In genomic region chr9:44327064-44327711, GRCm38 (mm10) we compare ENCODE assay signal across 9 mouse cellular contexts. TPM values are rescaled to one million over a fixed set of nuclear protein-coding genes. Genes with fewer than 3 reads are reported as not detected.
DNase-seq lines count a peak whose midpoint lies in the region; ATAC-seq lines count a peak whose summit lies in the region.
"Had no signal": no experiment of that assay in that cellular context is flagged by ENCODE, and none has a peak within 500 bp of the region (broad histone marks: within the 10 kb centered on the region; RNA-seq: fewer than 3 reads in every experiment).

No protein-coding gene starts in this region.

- no peak for DNase-seq in frontal cortex, postnatal 36 days (ENCODE audit: low spot score in 2 of 2)
- peak; percentile 80 for DNase-seq in embryo, embryonic 11 days
- DNase-seq in left cerebral cortex, postnatal 4 days: no peak
- no peak for DNase-seq in B cell, adult 2 months

- peak overlapping the region; percentile 80 for H3K4me3 ChIP-seq in heart, embryonic 14.5 days (ENCODE audit: control insufficient read depth in 1 of 2, insufficient read depth in 1 of 2, low read depth in 1 of 2, low read length in 2 of 2)
- peak overlapping the region; percentile 75 for H3K4me3 ChIP-seq in limb, embryonic 12.5 days (replicated peaks)
- H3K4me3 ChIP-seq in midbrain, embryonic 13.5 days (replicated peaks): peak overlapping the region; percentile 86

- 0 out of 2 replicates have a peak, but pooled peaks have one; percentile 11 for ATAC-seq in frontal cortex, adult (ENCODE audit: low TSS enrichment)
- peak; percentile 52; the same call in 1 of the 2 replicates for ATAC-seq in heart, embryonic 14.5 days (ENCODE audit: insufficient number of reproducible peaks, insufficient read depth, low FRiP score, low read depth)
- 0 out of 2 replicates have a peak, but pooled peaks have one; percentile 34 for ATAC-seq in limb, embryonic 12.5 days (ENCODE audit: insufficient number of reproducible peaks, insufficient read depth, low FRiP score, low TSS enrichment, low read depth)
- peak; percentile 64 for ATAC-seq in midbrain, embryonic 13.5 days

- under 1% methylated on average over 22 of the region's 22 CpGs for WGBS in heart, embryonic 14.5 days
- 1% methylated on average over 22 of the region's 22 CpGs for WGBS in limb, embryonic 12.5 days
- WGBS in midbrain, embryonic 13.5 days: under 1% methylated on average over 22 of the region's 22 CpGs

- peaks cover 7 to 13% of the 10 kb centered on the region in 2 experiments for H3K4me1 ChIP-seq in heart, embryonic 14.5 days (ENCODE audit: control insufficient read depth in 2 of 2, insufficient read depth in 2 of 2, low read length in 2 of 2)
- H3K4me1 ChIP-seq in limb, embryonic 12.5 days (replicated peaks): peaks cover 13% of the 10 kb centered on the region
- peaks cover 18% of the 10 kb centered on the region for H3K4me1 ChIP-seq in midbrain, embryonic 13.5 days (replicated peaks)

- no peaks in the 10 kb centered on the region for H3K27me3 ChIP-seq in heart, embryonic 14.5 days (ENCODE audit: control insufficient read depth, insufficient read depth, low read length)
- no peaks in the 10 kb centered on the region for H3K27me3 ChIP-seq in limb, embryonic 12.5 days
- H3K27me3 ChIP-seq in midbrain, embryonic 13.5 days: no peaks in the 10 kb centered on the region
- H3K27me3 ChIP-seq: Patski had no signal

- intact Hi-C loops in left cerebral cortex, postnatal 4 days (cut with DNase I): no loop called here

- no peaks in the 10 kb centered on the region for H3K9me3 ChIP-seq in heart, embryonic 14.5 days (ENCODE audit: control insufficient read depth, low read length)
- no peaks in the 10 kb centered on the region for H3K9me3 ChIP-seq in limb, embryonic 12.5 days
- H3K9me3 ChIP-seq in midbrain, embryonic 13.5 days: no peaks in the 10 kb centered on the region

- H3K36me3 ChIP-seq in heart, embryonic 14.5 days (ENCODE audit: control insufficient read depth, insufficient read depth, low read length): peaks cover 42% of the 10 kb centered on the region
- H3K36me3 ChIP-seq in limb, embryonic 12.5 days: peaks cover 38% of the 10 kb centered on the region
- peaks cover 35% of the 10 kb centered on the region for H3K36me3 ChIP-seq in midbrain, embryonic 13.5 days

- peak overlapping the region; percentile 90 to 96 for H3K27ac ChIP-seq in heart, embryonic 14.5 days (replicated peaks in 1 of 2; ENCODE audit: control insufficient read depth in 1 of 2, insufficient read depth in 1 of 2, low read depth in 2 of 2, low read length in 2 of 2)
- peak overlapping the region; percentile 95 for H3K27ac ChIP-seq in limb, embryonic 12.5 days
- H3K27ac ChIP-seq in midbrain, embryonic 13.5 days: peak overlapping the region; percentile 92

- peak overlapping the region; percentile 94 for H3K9ac ChIP-seq in heart, embryonic 14.5 days (ENCODE audit: low read length)
- peak overlapping the region; percentile 88 for H3K9ac ChIP-seq in limb, embryonic 12.5 days (replicated peaks)
- peak overlapping the region; percentile 84 for H3K9ac ChIP-seq in midbrain, embryonic 13.5 days (replicated peaks)

- peak overlapping the region; percentile 86 for H3K4me2 ChIP-seq in heart, embryonic 14.5 days (ENCODE audit: low read length)
- H3K4me2 ChIP-seq in limb, embryonic 12.5 days: peak overlapping the region; percentile 79
- peak overlapping the region; percentile 93 for H3K4me2 ChIP-seq in midbrain, embryonic 13.5 days (replicated peaks)

RNA-seq across cellular contexts. Expression of gene Dpagt1, which starts 1.4 kb away (rescaled TPM):
- 34.7 and 37.8 TPM in 2 replicates for polyA plus RNA-seq in heart, embryonic 14.5 days (2014; fragmentation: Nextera tagmentation; extraction: Ambion mirVana)
- polyA plus RNA-seq in limb, embryonic 12.5 days (2016; fragmentation: Nextera tagmentation; extraction: Ambion mirVana): 38.1 and 38.6 TPM in 2 replicates
- 40.8 TPM in 2 replicates for polyA plus RNA-seq in midbrain, embryonic 13.5 days (2015; fragmentation: Nextera tagmentation; extraction: Ambion mirVana)
- total RNA-seq in left cerebral cortex, postnatal 4 days (2021): 10 to 100 TPM; 20.4 to 22.2 TPM

RNA-seq across cellular contexts. Expression of gene C2cd2l, which starts 7.1 kb away (rescaled TPM):
- 5.4 and 7.7 TPM in 2 replicates for polyA plus RNA-seq in heart, embryonic 14.5 days (2014; fragmentation: Nextera tagmentation; extraction: Ambion mirVana)
- 7.9 and 8.1 TPM in 2 replicates for polyA plus RNA-seq in limb, embryonic 12.5 days (2016; fragmentation: Nextera tagmentation; extraction: Ambion mirVana)
- polyA plus RNA-seq in midbrain, embryonic 13.5 days (2015; fragmentation: Nextera tagmentation; extraction: Ambion mirVana): 23.0 and 27.3 TPM in 2 replicates
- 10 to 100 TPM; 69.5 to 74.9 TPM for total RNA-seq in left cerebral cortex, postnatal 4 days (2021)

RNA-seq across cellular contexts. Expression of gene H2afx, which starts 7.3 kb away (rescaled TPM):
- polyA plus RNA-seq in heart, embryonic 14.5 days (2014; fragmentation: Nextera tagmentation; extraction: Ambion mirVana): 153 and 167 TPM in 2 replicates
- polyA plus RNA-seq in limb, embryonic 12.5 days (2016; fragmentation: Nextera tagmentation; extraction: Ambion mirVana): 429 and 481 TPM in 2 replicates
- 193 and 209 TPM in 2 replicates for polyA plus RNA-seq in midbrain, embryonic 13.5 days (2015; fragmentation: Nextera tagmentation; extraction: Ambion mirVana)
- total RNA-seq in left cerebral cortex, postnatal 4 days (2021): 10 to 100 TPM; 81.0 to 82.7 TPM

RNA-seq across cellular contexts. Expression of gene Hmbs, which starts 16.8 kb away (rescaled TPM):
- 110 and 112 TPM in 2 replicates for polyA plus RNA-seq in heart, embryonic 14.5 days (2014; fragmentation: Nextera tagmentation; extraction: Ambion mirVana)
- 123 and 125 TPM in 2 replicates for polyA plus RNA-seq in limb, embryonic 12.5 days (2016; fragmentation: Nextera tagmentation; extraction: Ambion mirVana)
- 72.3 and 72.9 TPM in 2 replicates for polyA plus RNA-seq in midbrain, embryonic 13.5 days (2015; fragmentation: Nextera tagmentation; extraction: Ambion mirVana)
- total RNA-seq in left cerebral cortex, postnatal 4 days (2021): 10 to 100 TPM; 21.5 to 23.8 TPM

RNA-seq across cellular contexts. Expression of gene Hinfp, which starts 21.7 kb away (rescaled TPM):
- 10.5 and 12.1 TPM in 2 replicates for polyA plus RNA-seq in heart, embryonic 14.5 days (2014; fragmentation: Nextera tagmentation; extraction: Ambion mirVana)
- 29.1 and 33.2 TPM in 2 replicates for polyA plus RNA-seq in limb, embryonic 12.5 days (2016; fragmentation: Nextera tagmentation; extraction: Ambion mirVana)
- polyA plus RNA-seq in midbrain, embryonic 13.5 days (2015; fragmentation: Nextera tagmentation; extraction: Ambion mirVana): 37.5 and 38.5 TPM in 2 replicates
- total RNA-seq in left cerebral cortex, postnatal 4 days (2021): 10 to 100 TPM; 34.0 to 35.8 TPM

Comparison
In these comparisons a context has a peak if more than half of its experiments do, and no peak if none do; other contexts are left out.
1. ATAC-seq: peak in every context shown above with its lines; median percentile 64 in midbrain, embryonic 13.5 days; 52 in heart, embryonic 14.5 days; 34 in limb, embryonic 12.5 days; 11 in frontal cortex, adult.